Mouse (Mus musculus): Measurements from ENCODE around the gene Akr1c13. TPM values are rescaled to one million over a fixed set of nuclear protein-coding genes. Genes with fewer than 3 reads are reported as not detected.

The Akr1c13 gene
- polyA plus RNA-seq, 2 experiments: 0.70 to 2.1 TPM

GRCm38 (mm10) chr13:4228441-4228840 lies 37.5 kb downstream of the Akr1c13 start, which contains the start of gene Akr1c19:
Gene Akr1c19 (plus strand): TSS chr13:4228700.
- H3K9ac ChIP-seq (ENCODE audit: low read depth, low read length, severe bottlenecking): no peak within 1 kb of the TSS
- H3K27ac ChIP-seq (replicated peaks; ENCODE audit: low read depth, low read length): no peak within 1 kb of the TSS
- DNase-seq (ENCODE audit: low spot score) (no peak), ATAC-seq (ENCODE audit: low FRiP score, low read depth) (no peak)
- no peak within 1 kb of the TSS for H3K4me2 ChIP-seq (replicated peaks; ENCODE audit: low read depth, low read length, severe bottlenecking)
- no peaks in the 10 kb centered on the region for H3K4me1 ChIP-seq (ENCODE audit: control insufficient read depth, insufficient read depth, low read length)
- TF ChIP-seq POLR2A (IDR thresholded peaks at IDR 0.05; ENCODE audit: borderline replicate concordance, extremely low read depth, insufficient read depth, insufficient read length): no peak
- H3K4me3 ChIP-seq (replicated peaks; ENCODE audit: low read length): no peak within 1 kb of the TSS
- no peaks in the 10 kb centered on the region for H3K27me3 ChIP-seq (ENCODE audit: control insufficient read depth, insufficient read depth, low read length)
- H3K9me3 ChIP-seq (ENCODE audit: control insufficient read depth, low read length): no peaks in the 10 kb centered on the region
- 64% methylated on average over 1 of the region's 1 CpGs for WGBS
- H3K36me3 ChIP-seq (ENCODE audit: control insufficient read depth, insufficient read depth, low read length): no peaks in the 10 kb centered on the region

GRCm38 (mm10) chr13:4230841-4231623 lies 40.1 kb downstream of the Akr1c13 start:
- no peak overlapping the region for H3K4me2 ChIP-seq (replicated peaks; ENCODE audit: low read depth, low read length, severe bottlenecking)
- 71% methylated on average over 8 of the region's 8 CpGs for WGBS
- no peak overlapping the region for H3K9ac ChIP-seq (ENCODE audit: low read depth, low read length, severe bottlenecking)
- no peak overlapping the region for H3K27ac ChIP-seq (replicated peaks; ENCODE audit: low read depth, low read length)
- DNase-seq (ENCODE audit: low spot score) (no peak), ATAC-seq (ENCODE audit: low FRiP score, low read depth) (no peak)
- no peak for TF ChIP-seq POLR2A (IDR thresholded peaks at IDR 0.05; ENCODE audit: borderline replicate concordance, extremely low read depth, insufficient read depth, insufficient read length)
- no peaks in the 10 kb centered on the region for H3K36me3 ChIP-seq (ENCODE audit: control insufficient read depth, insufficient read depth, low read length)
- no peaks in the 10 kb centered on the region for H3K27me3 ChIP-seq (ENCODE audit: control insufficient read depth, insufficient read depth, low read length)
- no peak overlapping the region for H3K4me3 ChIP-seq (replicated peaks; ENCODE audit: low read length)
- no peaks in the 10 kb centered on the region for H3K9me3 ChIP-seq (ENCODE audit: control insufficient read depth, low read length)
- H3K4me1 ChIP-seq (ENCODE audit: control insufficient read depth, insufficient read depth, low read length): no peaks in the 10 kb centered on the region

GRCm38 (mm10) chr13:4233135-4233534 lies 42.2 kb downstream of the Akr1c13 start:
- Histone ChIP-seq H3K4me1 (ENCODE audit: control insufficient read depth, insufficient read depth, low read length) (no peaks in the 10 kb centered on the region), H3K4me3 (replicated peaks; ENCODE audit: low read length) (no peak overlapping the region), H3K9ac (ENCODE audit: low read depth, low read length, severe bottlenecking) (no peak overlapping the region), H3K27me3 (ENCODE audit: control insufficient read depth, insufficient read depth, low read length) (no peaks in the 10 kb centered on the region), H3K4me2 (replicated peaks; ENCODE audit: low read depth, low read length, severe bottlenecking) (no peak overlapping the region), H3K27ac (replicated peaks; ENCODE audit: low read depth, low read length) (no peak overlapping the region), H3K9me3 (ENCODE audit: control insufficient read depth, low read length) (no peaks in the 10 kb centered on the region), H3K36me3 (ENCODE audit: control insufficient read depth, insufficient read depth, low read length) (no peaks in the 10 kb centered on the region)
- DNase-seq (ENCODE audit: low spot score) (no peak), ATAC-seq (ENCODE audit: low FRiP score, low read depth) (no peak)
- WGBS: 83% methylated on average over 1 of the region's 1 CpGs
- TF ChIP-seq POLR2A (IDR thresholded peaks at IDR 0.05; ENCODE audit: borderline replicate concordance, extremely low read depth, insufficient read depth, insufficient read length): no peak

GRCm38 (mm10) chr13:4233536-4234172 lies 42.7 kb downstream of the Akr1c13 start:
- H3K9ac ChIP-seq (ENCODE audit: low read depth, low read length, severe bottlenecking): no peak overlapping the region
- no peaks in the 10 kb centered on the region for H3K36me3 ChIP-seq (ENCODE audit: control insufficient read depth, insufficient read depth, low read length)
- DNase-seq (ENCODE audit: low spot score) (no peak), ATAC-seq (ENCODE audit: low FRiP score, low read depth) (no peak)
- H3K27me3 ChIP-seq (ENCODE audit: control insufficient read depth, insufficient read depth, low read length): no peaks in the 10 kb centered on the region
- H3K4me2 ChIP-seq (replicated peaks; ENCODE audit: low read depth, low read length, severe bottlenecking): no peak overlapping the region
- no peak overlapping the region for H3K27ac ChIP-seq (replicated peaks; ENCODE audit: low read depth, low read length)
- TF ChIP-seq POLR2A (IDR thresholded peaks at IDR 0.05; ENCODE audit: borderline replicate concordance, extremely low read depth, insufficient read depth, insufficient read length): no peak
- H3K4me3 ChIP-seq (replicated peaks; ENCODE audit: low read length): no peak overlapping the region
- no peaks in the 10 kb centered on the region for H3K4me1 ChIP-seq (ENCODE audit: control insufficient read depth, insufficient read depth, low read length)
- 75% methylated on average over 3 of the region's 3 CpGs for WGBS
- no peaks in the 10 kb centered on the region for H3K9me3 ChIP-seq (ENCODE audit: control insufficient read depth, low read length)

GRCm38 (mm10) chr13:4244861-4245559 lies 54.1 kb downstream of the Akr1c13 start:
- Histone ChIP-seq H3K9ac (ENCODE audit: low read depth, low read length, severe bottlenecking) (peak overlapping the region; percentile 41), H3K27me3 (ENCODE audit: control insufficient read depth, insufficient read depth, low read length) (no peaks in the 10 kb centered on the region), H3K4me2 (replicated peaks; ENCODE audit: low read depth, low read length, severe bottlenecking) (peak overlapping the region; percentile 53), H3K4me3 (replicated peaks; ENCODE audit: low read length) (peak overlapping the region; percentile 26), H3K4me1 (ENCODE audit: control insufficient read depth, insufficient read depth, low read length) (no peaks in the 10 kb centered on the region; the same call in 1 of the 2 replicates), H3K9me3 (ENCODE audit: control insufficient read depth, low read length) (no peaks in the 10 kb centered on the region), H3K27ac (replicated peaks; ENCODE audit: low read depth, low read length) (no peak overlapping the region), H3K36me3 (ENCODE audit: control insufficient read depth, insufficient read depth, low read length) (no peaks in the 10 kb centered on the region)
- ATAC-seq (ENCODE audit: low FRiP score, low read depth) (peak; percentile 88), DNase-seq (ENCODE audit: low spot score) (peak; percentile 31)
- no peak for TF ChIP-seq POLR2A (IDR thresholded peaks at IDR 0.05; ENCODE audit: borderline replicate concordance, extremely low read depth, insufficient read depth, insufficient read length)
- WGBS: 4% methylated on average over 12 of the region's 13 CpGs

All from limb, embryonic 14.5 days (tissue).